Mouse (Mus musculus): ENCODE measurements around the gene Trub1. TPM values are rescaled to one million over a fixed set of nuclear protein-coding genes. Genes with fewer than 3 reads are reported as not detected.

Trub1 gene
- polyA plus RNA-seq, 1 experiment from 2014 or later: 24.1 TPM

DNA sequence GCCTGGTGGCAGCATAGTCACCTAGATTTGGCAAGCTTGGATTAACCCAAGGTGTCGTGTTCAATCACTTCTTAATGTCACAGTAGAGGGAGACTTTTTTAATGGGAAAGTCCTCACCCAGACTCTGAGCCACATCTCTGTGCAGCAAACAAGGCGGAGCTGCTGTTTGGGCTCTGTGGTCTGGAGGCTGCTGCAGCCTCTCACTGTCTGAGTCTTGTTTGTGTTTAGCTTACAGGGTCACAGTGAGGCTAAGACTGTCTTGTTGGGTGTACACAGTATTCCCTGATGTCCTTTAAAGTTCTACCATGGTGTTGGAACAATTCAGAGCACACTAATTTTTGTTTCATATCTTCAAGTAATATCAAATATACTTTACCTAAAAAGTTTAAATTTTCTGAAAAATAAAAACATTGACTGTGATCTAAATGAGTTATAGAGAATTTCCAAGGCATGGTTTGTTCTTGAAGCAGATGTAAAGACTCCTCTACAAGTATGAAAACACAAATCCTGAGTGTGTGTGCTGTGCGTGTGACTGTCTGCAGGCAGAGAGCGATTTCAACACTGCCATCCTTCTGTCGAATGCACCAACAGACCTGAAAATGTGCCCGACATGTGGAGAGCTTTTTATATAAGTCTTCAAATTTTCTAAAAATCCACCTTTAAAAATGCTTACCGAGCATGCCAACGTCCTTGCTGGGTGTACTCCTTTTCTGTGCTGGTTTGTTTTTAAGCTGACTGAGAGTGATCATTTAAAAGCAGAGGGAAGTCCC, 27.4 kb downstream of the Trub1 start:
- Histone ChIP-seq H3K4me2 (replicated peaks) (no peak overlapping the region), H3K4me1 (replicated peaks) (0 out of 2 replicates have a peak, but pooled peaks cover 8% of the 10 kb centered on the region), H3K27ac (no peak overlapping the region), H3K36me3 (no peaks in the 10 kb centered on the region), H3K9me3 (no peaks in the 10 kb centered on the region), H3K27me3 (replicated peaks) (no peaks in the 10 kb centered on the region), H3K9ac (no peak overlapping the region), H3K4me3 (replicated peaks) (no peak overlapping the region)
- WGBS: 53% methylated on average over 8 of the region's 8 CpGs
- no peak for ATAC-seq

DNA sequence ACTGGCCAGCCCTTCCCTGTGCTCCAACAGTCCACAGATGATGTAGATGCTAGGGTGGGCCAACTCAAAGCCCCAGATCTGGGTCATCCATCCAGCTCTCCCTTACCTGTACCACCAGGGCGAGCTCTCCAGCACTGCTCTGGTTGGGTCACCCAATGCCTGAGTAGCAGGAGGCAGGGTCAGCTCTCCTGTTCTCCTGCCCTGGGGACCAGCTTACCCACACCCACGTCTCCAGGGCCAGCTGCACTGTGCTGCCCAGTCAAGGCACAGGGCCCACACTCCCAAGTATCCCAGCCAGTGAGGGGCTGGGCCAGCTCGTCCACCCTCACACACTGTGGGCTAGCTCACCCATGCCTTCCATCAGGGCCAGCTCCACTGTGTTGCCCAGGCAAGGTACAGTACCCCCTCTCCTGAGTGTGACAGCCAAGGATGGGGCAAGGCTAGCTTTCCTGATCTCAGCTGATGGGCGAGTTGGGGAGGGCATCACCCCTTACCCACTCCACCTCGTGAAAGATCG, 29.1 kb downstream of the Trub1 start:
- Histone ChIP-seq H3K4me2 (replicated peaks) (no peak overlapping the region), H3K36me3 (no peaks in the 10 kb centered on the region), H3K4me1 (replicated peaks) (0 out of 2 replicates have a peak, but pooled peaks cover 8% of the 10 kb centered on the region), H3K27ac (no peak overlapping the region), H3K9me3 (no peaks in the 10 kb centered on the region), H3K9ac (no peak overlapping the region), H3K27me3 (replicated peaks) (no peaks in the 10 kb centered on the region), H3K4me3 (replicated peaks) (no peak overlapping the region)
- ATAC-seq: no peak
- WGBS: 93% methylated on average over 6 of the region's 6 CpGs

- Histone ChIP-seq H3K4me2 (replicated peaks) (no peak overlapping the region), H3K27ac (no peak overlapping the region), H3K9me3 (no peaks in the 10 kb centered on the region), H3K4me3 (replicated peaks) (no peak overlapping the region), H3K9ac (no peak overlapping the region), H3K36me3 (no peaks in the 10 kb centered on the region), H3K27me3 (replicated peaks) (no peaks in the 10 kb centered on the region), H3K4me1 (replicated peaks) (peaks cover 8% of the 10 kb centered on the region; the same call in 1 of the 2 replicates)
- WGBS: 87% methylated on average over 8 of the region's 8 CpGs
- ATAC-seq: no peak
These were observed 30.1 kb downstream of the Trub1 start for GRCm38 (mm10) chr19:57482815-57483214.

DNA sequence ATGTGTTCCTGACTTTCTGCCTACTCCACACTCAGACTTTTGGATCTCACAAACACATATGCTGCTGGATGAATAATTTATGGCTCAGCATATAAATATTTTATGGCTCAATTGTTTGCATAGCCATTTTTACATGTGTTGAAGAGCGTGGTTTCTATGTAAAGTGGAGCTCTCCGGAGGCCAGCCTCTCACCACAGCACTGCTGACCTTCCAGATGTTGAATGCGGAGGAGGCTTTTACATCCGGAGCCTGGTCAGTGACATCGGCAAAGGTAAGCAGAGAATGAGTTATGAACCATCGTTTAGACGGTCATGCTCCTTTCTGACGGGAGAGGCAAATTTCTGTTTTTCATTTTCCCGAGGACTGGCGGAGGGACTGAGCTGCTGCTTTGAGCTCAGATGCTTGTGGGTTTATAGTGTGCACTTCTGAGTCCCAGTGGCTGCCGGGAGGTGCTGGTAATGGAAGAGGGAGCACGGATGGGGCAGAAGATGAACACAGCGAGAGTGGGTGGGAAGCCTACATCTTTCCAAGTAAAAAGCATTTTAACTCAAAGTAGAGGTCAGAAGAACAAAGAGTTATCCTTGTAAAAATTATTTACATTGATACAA, 34.4 kb downstream of the Trub1 start:
- H3K9ac ChIP-seq: no peak overlapping the region
- H3K4me1 ChIP-seq (replicated peaks): peaks cover 5% of the 10 kb centered on the region
- H3K9me3 ChIP-seq: no peaks in the 10 kb centered on the region
- no peak overlapping the region for H3K4me2 ChIP-seq (replicated peaks)
- no peak for ATAC-seq
- WGBS: 48% methylated on average over 13 of the region's 13 CpGs
- no peak overlapping the region for H3K4me3 ChIP-seq (replicated peaks)
- no peak overlapping the region for H3K27ac ChIP-seq
- H3K36me3 ChIP-seq: no peaks in the 10 kb centered on the region
- H3K27me3 ChIP-seq (replicated peaks): no peaks in the 10 kb centered on the region

- H3K27me3 ChIP-seq (replicated peaks): no peaks in the 10 kb centered on the region
- 69% methylated on average over 7 of the region's 7 CpGs for WGBS
- no peak for ATAC-seq
These were observed 36.8 kb downstream of the Trub1 start for GRCm38 (mm10) chr19:57489527-57489926.

GRCm38 (mm10) chr19:57491030-57491429, 38.3 kb downstream of the Trub1 start:
- Histone ChIP-seq H3K9me3 (no peaks in the 10 kb centered on the region), H3K4me2 (replicated peaks) (0 out of 2 replicates have a peak overlapping the region, but pooled peaks have one; percentile 15), H3K4me3 (replicated peaks) (no peak overlapping the region), H3K36me3 (no peaks in the 10 kb centered on the region), H3K4me1 (replicated peaks) (peaks cover 5% of the 10 kb centered on the region), H3K27ac (no peak overlapping the region), H3K9ac (no peak overlapping the region), H3K27me3 (replicated peaks) (no peaks in the 10 kb centered on the region)
- peak; percentile 72 for ATAC-seq
- 21% methylated on average over 8 of the region's 8 CpGs for WGBS

More at GRCm38 (mm10) chr19:57489527-57489926, 36.8 kb downstream of the Trub1 start:
- Histone ChIP-seq H3K9ac (no peak overlapping the region), H3K36me3 (no peaks in the 10 kb centered on the region), H3K27ac (no peak overlapping the region), H3K4me2 (replicated peaks) (no peak overlapping the region), H3K9me3 (no peaks in the 10 kb centered on the region), H3K4me3 (replicated peaks) (no peak overlapping the region), H3K4me1 (replicated peaks) (peaks cover 5% of the 10 kb centered on the region)

GRCm38 (mm10) chr19:57494020-57494419, 41.3 kb downstream of the Trub1 start:
- Histone ChIP-seq H3K4me3 (replicated peaks) (no peak overlapping the region), H3K27ac (no peak overlapping the region), H3K27me3 (replicated peaks) (no peaks in the 10 kb centered on the region), H3K9ac (no peak overlapping the region), H3K9me3 (no peaks in the 10 kb centered on the region), H3K4me1 (replicated peaks) (peaks cover 5% of the 10 kb centered on the region; the same call in 1 of the 2 replicates), H3K4me2 (replicated peaks) (no peak overlapping the region), H3K36me3 (no peaks in the 10 kb centered on the region)
- no peak for ATAC-seq
- WGBS: 77% methylated on average over 5 of the region's 5 CpGs

GRCm38 (mm10) chr19:57498110-57498743, 45.5 kb downstream of the Trub1 start:
- Histone ChIP-seq H3K4me2 (replicated peaks) (no peak overlapping the region), H3K4me1 (replicated peaks) (no peaks in the 10 kb centered on the region), H3K27me3 (replicated peaks) (no peaks in the 10 kb centered on the region), H3K9me3 (no peaks in the 10 kb centered on the region), H3K4me3 (replicated peaks) (no peak overlapping the region), H3K36me3 (no peaks in the 10 kb centered on the region), H3K9ac (no peak overlapping the region), H3K27ac (no peak overlapping the region)
- WGBS: 63% methylated on average over 10 of the region's 10 CpGs
- no peak for ATAC-seq

DNA sequence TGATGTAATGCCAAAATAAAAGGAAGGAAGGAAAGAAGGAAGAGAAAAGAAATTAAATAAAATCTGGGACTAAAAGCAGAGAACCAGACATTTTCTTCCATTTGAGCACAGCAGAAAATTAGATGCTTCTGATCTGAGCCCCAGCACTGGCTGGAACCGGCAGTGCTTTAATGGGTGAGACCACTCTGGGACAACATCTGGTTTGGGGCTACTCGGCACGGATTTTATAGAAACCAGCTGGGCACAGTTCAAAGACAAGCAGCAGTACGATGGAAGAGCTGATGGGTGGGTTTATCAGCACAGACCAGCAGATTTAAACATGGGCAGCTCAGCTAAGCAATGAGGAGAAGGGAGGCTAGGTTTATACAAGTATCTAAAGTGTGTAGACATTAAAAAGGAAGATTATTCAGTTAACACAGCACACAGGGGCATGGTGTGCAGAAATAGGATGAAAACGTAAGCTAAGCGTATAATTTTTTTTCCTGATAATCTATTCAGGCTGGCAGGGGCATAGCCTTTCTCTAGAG, 46.2 kb downstream of the Trub1 start:
- Histone ChIP-seq H3K36me3 (no peaks in the 10 kb centered on the region), H3K4me3 (replicated peaks) (no peak overlapping the region), H3K27ac (no peak overlapping the region), H3K4me2 (replicated peaks) (no peak overlapping the region), H3K9me3 (no peaks in the 10 kb centered on the region), H3K27me3 (replicated peaks) (no peaks in the 10 kb centered on the region), H3K4me1 (replicated peaks) (no peaks in the 10 kb centered on the region), H3K9ac (no peak overlapping the region)
- ATAC-seq: no peak
- WGBS: 50% methylated on average over 6 of the region's 6 CpGs

DNA sequence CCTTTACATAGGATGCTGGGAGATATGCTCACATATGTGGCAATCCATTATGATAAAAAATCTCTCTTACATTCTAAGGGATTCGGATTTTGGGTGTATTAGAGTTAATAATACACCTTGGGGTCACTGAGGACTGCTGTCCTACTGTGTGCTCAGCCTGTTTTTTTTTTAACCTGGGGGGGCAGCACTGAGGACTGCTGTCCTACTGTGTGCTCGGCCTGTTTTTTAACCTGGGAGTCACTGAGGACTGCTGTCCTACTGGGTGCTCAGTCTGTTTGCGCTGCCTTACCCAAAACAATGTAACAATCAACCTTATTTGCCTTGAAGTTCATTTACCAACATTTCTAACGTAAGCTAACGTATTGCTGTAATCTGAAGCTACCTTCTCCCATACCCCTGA, 47.5 kb downstream of the Trub1 start:
- H3K9me3 ChIP-seq: no peaks in the 10 kb centered on the region
- no peaks in the 10 kb centered on the region for H3K4me1 ChIP-seq (replicated peaks)
- no peak overlapping the region for H3K9ac ChIP-seq
- no peak for ATAC-seq
- no peaks in the 10 kb centered on the region for H3K36me3 ChIP-seq
- H3K4me3 ChIP-seq (replicated peaks): no peak overlapping the region
- H3K27me3 ChIP-seq (replicated peaks): no peaks in the 10 kb centered on the region
- no peak overlapping the region for H3K27ac ChIP-seq
- WGBS: 92% methylated on average over 5 of the region's 5 CpGs
- no peak overlapping the region for H3K4me2 ChIP-seq (replicated peaks)

DNA sequence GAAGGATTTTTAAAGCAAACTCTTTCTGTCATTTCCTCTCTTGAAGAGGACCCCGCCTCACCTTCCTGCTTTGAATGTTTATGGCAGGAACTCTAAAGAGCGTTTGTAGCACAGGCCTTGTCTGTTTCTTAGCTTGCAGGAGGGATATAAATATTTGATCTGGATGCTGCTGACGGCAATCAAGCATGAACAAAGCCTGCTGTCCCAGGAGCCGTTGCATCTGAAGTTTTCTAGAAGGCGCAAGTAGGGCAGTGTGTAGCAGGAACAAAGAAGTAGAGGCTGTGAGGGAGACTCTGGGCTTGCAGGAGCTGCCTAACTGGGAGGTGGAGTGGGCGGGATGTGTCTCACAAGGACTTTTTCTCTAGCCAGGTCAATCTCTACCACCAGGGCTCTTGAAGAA, 50.4 kb downstream of the Trub1 start:
- no peaks in the 10 kb centered on the region for H3K9me3 ChIP-seq
- ATAC-seq: no peak
- no peaks in the 10 kb centered on the region for H3K27me3 ChIP-seq (replicated peaks)
- no peaks in the 10 kb centered on the region for H3K4me1 ChIP-seq (replicated peaks)
- H3K9ac ChIP-seq: no peak overlapping the region
- no peak overlapping the region for H3K4me2 ChIP-seq (replicated peaks)
- no peak overlapping the region for H3K27ac ChIP-seq
- WGBS: 45% methylated on average over 6 of the region's 6 CpGs
- H3K4me3 ChIP-seq (replicated peaks): no peak overlapping the region
- no peaks in the 10 kb centered on the region for H3K36me3 ChIP-seq

All from intestine, embryonic 15.5 days (tissue).